Mouse (Mus musculus): ENCODE measurements around the gene Ankrd13a. TPM values are rescaled to one million over a fixed set of nuclear protein-coding genes. Genes with fewer than 3 reads are reported as not detected.

Gene Ankrd13a
- total and polyA plus RNA-seq, 2 experiments: 11.4 to 15.9 TPM

DNA sequence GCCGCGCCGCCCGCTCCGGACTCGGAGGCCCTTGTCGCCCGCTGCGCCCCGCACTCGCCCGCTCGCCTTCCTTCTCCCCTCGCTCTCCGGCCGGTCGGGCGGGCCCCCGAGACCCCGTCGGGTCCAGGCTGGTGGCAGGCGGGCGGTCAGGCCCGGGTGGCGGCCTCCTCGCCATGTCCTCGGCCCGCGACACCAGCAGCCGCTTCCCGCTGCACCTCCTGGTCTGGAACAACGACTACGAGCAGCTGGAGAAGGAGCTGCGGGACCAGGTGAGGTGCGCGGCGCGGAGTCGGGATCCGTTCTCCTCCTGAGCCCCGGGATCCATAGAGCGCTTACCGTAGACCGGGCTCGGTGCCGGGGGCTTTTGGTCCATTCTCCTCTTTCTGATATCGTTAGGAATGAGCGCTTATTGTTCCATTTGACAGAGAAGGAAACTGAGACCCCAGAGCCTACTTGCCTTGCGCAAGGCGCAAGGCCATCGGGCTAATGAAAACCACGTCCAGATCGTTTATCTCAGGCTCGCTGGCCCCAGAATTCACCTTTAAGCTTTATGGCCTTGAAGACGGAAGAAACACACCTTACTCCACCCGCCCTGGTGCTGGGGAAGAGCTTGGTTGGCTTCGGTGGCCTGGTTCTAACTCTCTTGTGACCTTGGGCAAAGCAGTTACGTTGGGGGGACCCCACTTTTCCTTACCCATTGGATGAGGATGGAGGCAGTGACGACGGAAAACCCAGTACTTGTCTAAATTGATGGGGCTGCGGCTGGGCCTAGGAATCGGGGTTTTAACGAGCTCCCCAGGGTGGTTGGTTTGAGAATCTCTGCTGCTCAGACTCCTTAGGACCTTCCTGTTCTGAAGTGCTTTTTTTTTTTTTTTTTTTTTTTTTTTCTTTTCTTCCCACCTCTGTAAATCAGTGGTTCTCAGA lies 841 bp downstream of the Ankrd13a start, which contains the start of gene Git2:
Git2 (minus strand) TSS at position 462 of the 924 bp plus-strand sequence.
- peak within 1 kb of the TSS; percentile 74 for H3K27ac ChIP-seq (replicated peaks; ENCODE audit: insufficient read depth, low read depth, low read length)
- no peaks in the 10 kb centered on the region for H3K27me3 ChIP-seq (ENCODE audit: control insufficient read depth, insufficient read depth, low read length)
- peak within 1 kb of the TSS; percentile 77 for H3K9ac ChIP-seq (ENCODE audit: low read depth, low read length)
- WGBS: 3% methylated on average over 58 of the region's 63 CpGs
- TF ChIP-seq CTCF (IDR thresholded peaks at IDR 0.05; ENCODE audit: low read depth, low read length): no peak
- no peak for TF ChIP-seq POLR2A (IDR thresholded peaks at IDR 0.05; ENCODE audit: extremely low read depth, insufficient read depth, low read length)
- DNase-seq (ENCODE audit: extremely low read depth, low read depth, low spot score): no peak
- no peaks in the 10 kb centered on the region for H3K36me3 ChIP-seq (ENCODE audit: control insufficient read depth, insufficient read depth, low read length)
- peak within 1 kb of the TSS; percentile 57 for H3K4me3 ChIP-seq (ENCODE audit: insufficient read depth, low read depth, low read length)
- H3K4me1 ChIP-seq (ENCODE audit: control insufficient read depth, insufficient read depth, low read length): peaks cover 10% of the 10 kb centered on the region
- peaks cover 53% of the 10 kb centered on the region for H3K79me2 ChIP-seq (ENCODE audit: control insufficient read depth, insufficient read depth, low read length)

DNA sequence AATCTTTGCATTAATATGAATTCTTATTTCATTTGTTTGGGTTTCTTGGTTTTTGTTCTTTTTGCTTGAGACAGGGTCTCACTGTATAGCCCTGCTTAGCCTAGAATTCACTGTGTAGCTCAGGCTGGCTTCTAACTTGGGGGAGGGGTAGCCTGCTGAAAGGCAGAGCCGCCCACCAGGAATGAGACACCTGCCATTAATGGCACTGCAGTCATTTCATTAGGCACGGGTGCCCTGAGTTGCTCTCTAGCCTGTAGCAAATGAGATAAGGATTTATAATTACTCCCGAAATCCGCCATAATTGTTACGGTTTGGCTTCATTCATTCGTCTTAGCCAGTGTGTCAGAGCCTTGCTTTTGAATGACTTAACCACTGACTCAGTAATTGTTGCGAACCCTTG lies 1.7 kb downstream of the Ankrd13a start:
- 90% methylated on average over 7 of the region's 7 CpGs for WGBS
- H3K27ac ChIP-seq (replicated peaks; ENCODE audit: insufficient read depth, low read depth, low read length): no peak overlapping the region
- no peaks in the 10 kb centered on the region for H3K27me3 ChIP-seq (ENCODE audit: control insufficient read depth, insufficient read depth, low read length)
- no peak overlapping the region for H3K4me3 ChIP-seq (ENCODE audit: insufficient read depth, low read depth, low read length)
- no peak overlapping the region for H3K9ac ChIP-seq (ENCODE audit: low read depth, low read length)
- peaks cover 52% of the 10 kb centered on the region for H3K79me2 ChIP-seq (ENCODE audit: control insufficient read depth, insufficient read depth, low read length)
- H3K4me1 ChIP-seq (ENCODE audit: control insufficient read depth, insufficient read depth, low read length): peaks cover 10% of the 10 kb centered on the region
- H3K36me3 ChIP-seq (ENCODE audit: control insufficient read depth, insufficient read depth, low read length): no peaks in the 10 kb centered on the region
- no peak for TF ChIP-seq CTCF (IDR thresholded peaks at IDR 0.05; ENCODE audit: low read depth, low read length)
- TF ChIP-seq POLR2A (IDR thresholded peaks at IDR 0.05; ENCODE audit: extremely low read depth, insufficient read depth, low read length): no peak
- DNase-seq (ENCODE audit: extremely low read depth, low read depth, low spot score): no peak

DNA sequence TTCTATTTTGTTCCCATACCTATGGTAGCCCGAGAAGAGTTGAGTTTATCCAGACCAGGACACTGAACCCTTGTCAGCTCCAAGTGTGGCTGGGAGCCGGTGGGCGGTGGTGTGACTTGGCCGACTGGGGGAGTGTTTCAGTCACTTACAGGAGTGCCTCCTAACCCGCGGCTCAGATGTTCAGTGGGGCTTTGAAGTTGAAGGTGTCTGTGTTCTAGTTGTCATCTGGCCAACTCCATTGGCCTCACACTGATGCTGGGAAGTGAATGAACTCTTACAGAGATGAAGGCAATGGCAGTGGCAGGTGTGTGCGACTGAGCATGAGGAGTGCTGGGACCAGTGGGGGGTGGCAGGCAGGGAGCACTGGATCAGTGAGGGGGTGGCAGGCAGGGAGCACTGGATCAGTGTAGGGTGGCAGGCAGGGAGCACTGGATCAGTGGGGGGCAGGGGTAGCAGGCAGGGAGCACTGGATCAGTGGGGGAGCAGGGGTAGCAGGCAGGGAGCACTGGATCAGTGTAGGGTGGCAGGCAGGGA lies 5.5 kb downstream of the Ankrd13a start:
- Histone ChIP-seq H3K36me3 (ENCODE audit: control insufficient read depth, insufficient read depth, low read length) (no peaks in the 10 kb centered on the region), H3K27me3 (ENCODE audit: control insufficient read depth, insufficient read depth, low read length) (no peaks in the 10 kb centered on the region), H3K4me1 (ENCODE audit: control insufficient read depth, insufficient read depth, low read length) (peaks cover 6% of the 10 kb centered on the region), H3K79me2 (ENCODE audit: control insufficient read depth, insufficient read depth, low read length) (peaks cover 49% of the 10 kb centered on the region), H3K9ac (ENCODE audit: low read depth, low read length) (no peak overlapping the region), H3K27ac (replicated peaks; ENCODE audit: insufficient read depth, low read depth, low read length) (no peak overlapping the region), H3K4me3 (ENCODE audit: insufficient read depth, low read depth, low read length) (no peak overlapping the region)
- 73% methylated on average over 7 of the region's 7 CpGs for WGBS
- no peak for DNase-seq (ENCODE audit: extremely low read depth, low read depth, low spot score)
- no peak for TF ChIP-seq POLR2A (IDR thresholded peaks at IDR 0.05; ENCODE audit: extremely low read depth, insufficient read depth, low read length)
- no peak for TF ChIP-seq CTCF (IDR thresholded peaks at IDR 0.05; ENCODE audit: low read depth, low read length)

- H3K36me3 ChIP-seq (ENCODE audit: control insufficient read depth, insufficient read depth, low read length): no peaks in the 10 kb centered on the region
- no peak overlapping the region for H3K9ac ChIP-seq (ENCODE audit: low read depth, low read length)
- 86% methylated on average over 7 of the region's 7 CpGs for WGBS
- no peak overlapping the region for H3K4me3 ChIP-seq (ENCODE audit: insufficient read depth, low read depth, low read length)
- peaks cover 3% of the 10 kb centered on the region; the same call in 1 of the 2 replicates for H3K4me1 ChIP-seq (ENCODE audit: control insufficient read depth, insufficient read depth, low read length)
- no peaks in the 10 kb centered on the region for H3K27me3 ChIP-seq (ENCODE audit: control insufficient read depth, insufficient read depth, low read length)
- H3K27ac ChIP-seq (replicated peaks; ENCODE audit: insufficient read depth, low read depth, low read length): no peak overlapping the region
- DNase-seq (ENCODE audit: extremely low read depth, low read depth, low spot score): no peak
- TF ChIP-seq CTCF (IDR thresholded peaks at IDR 0.05; ENCODE audit: low read depth, low read length): no peak
- H3K79me2 ChIP-seq (ENCODE audit: control insufficient read depth, insufficient read depth, low read length): peaks cover 45% of the 10 kb centered on the region
Measured at GRCm38 (mm10) chr5:114780912-114781311, 6.4 kb downstream of the Ankrd13a start.

DNA sequence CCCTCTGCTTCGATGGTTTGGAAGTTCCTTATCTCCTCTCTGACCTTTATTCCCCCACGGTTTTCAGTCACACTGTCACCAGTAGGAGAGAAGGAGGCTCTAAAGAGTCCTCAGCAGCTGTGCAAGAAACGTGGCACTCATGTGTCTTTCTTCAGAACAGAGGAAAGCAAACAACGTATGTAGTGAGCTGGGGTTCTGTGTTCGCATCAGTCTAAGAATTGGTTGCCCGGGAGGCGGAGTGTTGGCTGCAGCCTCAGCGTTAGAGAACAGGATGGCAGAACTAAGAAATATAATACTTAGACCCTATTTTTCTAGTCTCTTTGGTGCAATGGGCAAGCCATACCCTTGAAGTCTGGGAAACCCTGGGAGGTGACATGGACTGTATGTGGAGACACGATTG lies 8.5 kb downstream of the Ankrd13a start:
- Histone ChIP-seq H3K27ac (replicated peaks; ENCODE audit: insufficient read depth, low read depth, low read length) (no peak overlapping the region), H3K4me1 (ENCODE audit: control insufficient read depth, insufficient read depth, low read length) (peaks cover 3% of the 10 kb centered on the region; the same call in 1 of the 2 replicates), H3K4me3 (ENCODE audit: insufficient read depth, low read depth, low read length) (no peak overlapping the region), H3K36me3 (ENCODE audit: control insufficient read depth, insufficient read depth, low read length) (no peaks in the 10 kb centered on the region), H3K79me2 (ENCODE audit: control insufficient read depth, insufficient read depth, low read length) (peaks cover 37% of the 10 kb centered on the region), H3K27me3 (ENCODE audit: control insufficient read depth, insufficient read depth, low read length) (no peaks in the 10 kb centered on the region), H3K9ac (ENCODE audit: low read depth, low read length) (no peak overlapping the region)
- WGBS: 78% methylated on average over 9 of the region's 9 CpGs
- TF ChIP-seq CTCF (IDR thresholded peaks at IDR 0.05; ENCODE audit: low read depth, low read length): no peak
- no peak for TF ChIP-seq POLR2A (IDR thresholded peaks at IDR 0.05; ENCODE audit: extremely low read depth, insufficient read depth, low read length)
- no peak for DNase-seq (ENCODE audit: extremely low read depth, low read depth, low spot score)
